Mouse (Mus musculus) spleen, adult 18-20 months (tissue): ENCODE measurements around the gene 3110082J24Rik.

Source experiments
- DNase-seq, 2 experiments: peaks; one replicate each; pipeline ENCODE4 v3.0.0; 2022; ENCODE audit warnings: mixed read lengths in 2 of 2

Gene 3110082J24Rik

DNA sequence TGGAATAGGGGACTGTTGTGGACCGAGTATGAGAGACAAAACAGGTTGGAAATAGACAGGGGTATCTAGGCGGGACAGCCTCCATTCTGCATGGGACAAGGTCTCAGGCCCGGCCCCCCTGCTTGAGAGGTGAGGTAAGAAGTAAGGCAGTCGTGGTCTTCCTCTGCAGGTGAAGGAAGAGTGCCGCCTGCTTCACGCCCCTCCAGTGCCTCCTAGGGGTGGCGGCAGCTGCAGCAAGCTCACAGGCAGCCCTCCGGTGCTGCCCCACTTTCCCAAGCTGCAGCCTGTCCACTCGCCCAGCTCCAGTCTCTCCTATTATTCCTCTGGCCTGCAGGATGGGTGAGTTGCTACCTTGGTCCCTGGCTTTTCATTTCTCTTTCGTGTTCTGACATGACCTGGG is 9.8 kb upstream of the 3110082J24Rik start:
- no peak for DNase-seq

DNA sequence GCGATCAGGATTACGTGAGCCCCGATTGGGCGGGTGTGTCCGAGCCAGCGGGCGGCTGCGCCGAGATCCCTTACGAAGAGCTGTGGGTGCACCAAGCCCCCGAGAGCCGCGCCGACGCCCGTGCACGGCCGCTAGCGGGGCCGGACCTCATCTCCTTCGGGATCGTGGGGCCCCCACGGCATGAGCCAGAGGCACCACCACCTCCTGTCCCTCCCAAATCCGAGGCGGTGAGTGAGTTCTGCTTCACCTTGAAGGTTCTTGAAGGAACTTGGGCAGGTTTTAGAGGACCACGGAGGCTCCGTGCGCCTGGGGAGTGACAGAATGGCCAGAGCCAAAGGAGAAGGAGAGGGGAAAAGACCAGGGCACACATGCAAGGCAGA is 8.9 kb upstream of the 3110082J24Rik start:
- DNase-seq = no peak

DNA sequence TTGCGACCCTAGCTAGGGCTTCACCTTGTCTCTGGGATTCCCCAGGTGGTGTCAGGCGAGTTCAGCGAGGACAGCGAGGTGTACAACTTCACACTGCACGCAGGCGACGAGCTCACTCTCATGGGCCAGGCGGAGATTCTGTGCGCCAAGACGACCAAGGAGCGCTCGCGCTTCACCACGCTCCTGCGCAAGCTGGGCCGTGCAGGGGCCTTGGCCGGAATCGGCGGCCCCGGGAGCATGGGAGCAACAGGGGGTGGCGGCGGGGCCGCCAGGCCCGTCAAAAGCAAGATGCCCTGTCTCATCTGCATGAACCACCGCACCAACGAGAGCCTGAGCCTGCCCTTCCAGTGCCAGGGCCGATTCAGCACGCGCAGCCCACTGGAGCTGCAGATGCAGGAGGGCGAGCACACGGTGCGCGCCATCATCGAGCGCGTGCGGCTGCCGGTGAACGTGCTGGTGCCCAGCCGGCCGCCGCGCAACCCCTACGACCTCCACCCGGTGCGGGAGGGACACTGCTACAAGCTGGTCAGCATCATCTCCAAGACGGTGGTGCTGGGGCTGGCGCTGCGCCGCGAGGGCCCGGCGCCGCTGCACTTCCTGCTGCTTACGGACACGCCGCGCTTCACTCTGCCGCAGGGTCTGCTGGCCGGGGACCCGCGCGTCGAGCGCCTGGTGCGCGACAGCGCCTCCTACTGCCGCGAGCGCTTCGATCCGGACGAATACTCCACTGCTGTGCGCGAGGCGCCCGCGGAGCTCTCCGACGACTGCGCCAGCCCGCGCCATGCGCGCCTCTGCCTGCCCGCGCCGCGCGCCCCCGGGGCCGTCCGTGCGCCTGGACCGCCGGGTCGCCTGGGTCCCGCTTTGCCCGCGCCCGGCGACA is 8.2 kb upstream of the 3110082J24Rik start:
- DNase-seq = peak in 1 of 2 experiments; percentile 48

DNA sequence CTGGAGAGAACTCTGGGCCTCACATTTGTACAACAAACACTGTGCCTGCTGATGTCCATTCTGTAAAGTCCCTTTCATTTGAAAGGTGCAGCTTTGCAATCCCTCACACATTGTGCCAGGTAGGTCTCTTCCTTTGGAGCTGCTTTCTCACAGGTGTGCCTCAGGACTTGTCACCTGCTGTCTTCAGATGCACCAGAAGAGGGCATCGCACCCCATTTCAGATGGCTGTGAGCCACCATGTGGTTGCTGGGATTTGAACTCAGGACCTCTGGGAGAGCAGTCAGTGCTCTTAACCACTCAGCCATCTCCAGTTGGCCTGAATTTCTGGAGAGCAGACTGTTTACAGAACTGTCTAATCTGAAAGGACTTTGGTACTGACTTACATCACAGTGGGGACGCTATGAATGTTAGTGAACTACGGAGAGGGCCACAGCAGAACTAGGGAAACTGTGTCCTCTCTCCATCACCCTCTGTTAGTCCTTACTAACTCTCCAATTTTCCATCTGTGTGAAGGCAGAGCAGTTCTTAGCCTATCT is 6.7 kb upstream of the 3110082J24Rik start:
- no peak for DNase-seq

DNA sequence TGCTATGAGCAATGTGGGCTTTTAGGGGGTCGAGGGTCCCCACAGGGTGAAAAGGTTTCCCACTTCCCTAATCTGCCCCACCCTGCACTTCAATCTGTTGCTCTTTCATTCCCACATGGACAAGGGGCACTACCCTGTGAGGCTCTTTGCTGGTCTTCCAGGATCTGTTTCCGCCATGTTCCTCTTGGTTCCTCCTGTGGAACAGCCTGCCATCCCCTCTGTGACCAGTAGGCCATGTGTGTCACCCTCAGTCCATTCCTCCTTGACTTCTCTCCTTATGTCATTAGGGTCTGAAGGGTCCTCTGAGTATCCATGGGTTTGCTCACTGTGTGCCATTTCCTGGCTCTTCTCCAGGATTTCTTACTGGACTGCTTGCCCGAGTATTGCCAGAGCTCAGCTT is 5.9 kb upstream of the 3110082J24Rik start:
- no peak for DNase-seq

DNA sequence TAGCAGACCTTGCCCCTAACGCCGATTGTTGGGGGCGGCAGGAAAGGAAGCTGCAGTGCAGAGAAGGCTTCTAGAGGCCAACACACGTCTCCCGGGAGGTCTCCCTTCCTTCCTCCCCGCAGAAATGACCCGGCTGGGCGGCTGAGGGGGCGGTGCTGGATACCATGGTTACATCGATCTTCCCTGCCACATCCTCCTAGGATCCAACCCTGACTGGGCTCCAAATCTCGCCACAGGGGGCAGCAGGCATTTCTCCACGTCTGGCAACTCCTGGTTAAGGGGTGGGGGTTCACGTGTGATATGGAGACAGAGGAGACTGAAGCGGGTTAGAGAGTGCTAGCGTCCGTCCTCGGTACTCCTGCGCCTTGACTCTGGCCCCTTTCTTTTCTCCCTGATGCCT is 5.2 kb upstream of the 3110082J24Rik start:
- DNase-seq = no peak

DNA sequence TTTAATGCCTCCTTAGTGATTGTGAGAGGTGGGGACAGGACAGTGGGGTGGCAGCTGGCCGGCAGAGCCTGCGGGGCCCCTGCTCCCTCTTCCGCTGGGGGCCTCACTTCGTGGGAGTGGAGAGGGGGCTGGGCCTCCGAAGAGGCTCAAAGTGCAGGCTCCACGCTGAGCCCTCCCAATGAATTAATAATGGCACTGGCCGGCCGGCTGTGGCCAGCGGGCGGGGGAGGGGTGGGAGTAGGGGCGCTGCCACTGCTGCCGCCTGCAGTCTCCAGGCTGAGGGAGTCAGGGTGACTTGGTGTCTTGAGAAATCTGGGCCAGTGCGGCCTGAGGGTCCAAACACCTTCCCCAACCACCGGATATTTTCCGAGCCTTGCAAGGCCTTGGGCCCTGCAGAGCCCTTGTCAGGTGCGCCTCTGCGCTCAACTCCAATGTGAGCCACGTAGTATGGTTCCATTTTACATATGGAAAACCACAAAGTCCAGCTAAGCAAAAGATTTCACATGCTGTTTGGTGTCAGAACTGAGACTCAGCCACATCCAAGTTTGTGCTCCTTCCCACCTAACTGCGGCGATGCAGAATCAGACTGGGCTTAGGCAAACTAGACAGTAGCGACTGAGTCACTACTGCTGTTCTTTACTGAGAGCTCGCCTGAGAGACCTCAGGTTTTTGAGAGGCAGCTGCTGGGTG is 4.6 kb upstream of the 3110082J24Rik start:
- DNase-seq = no peak

DNA sequence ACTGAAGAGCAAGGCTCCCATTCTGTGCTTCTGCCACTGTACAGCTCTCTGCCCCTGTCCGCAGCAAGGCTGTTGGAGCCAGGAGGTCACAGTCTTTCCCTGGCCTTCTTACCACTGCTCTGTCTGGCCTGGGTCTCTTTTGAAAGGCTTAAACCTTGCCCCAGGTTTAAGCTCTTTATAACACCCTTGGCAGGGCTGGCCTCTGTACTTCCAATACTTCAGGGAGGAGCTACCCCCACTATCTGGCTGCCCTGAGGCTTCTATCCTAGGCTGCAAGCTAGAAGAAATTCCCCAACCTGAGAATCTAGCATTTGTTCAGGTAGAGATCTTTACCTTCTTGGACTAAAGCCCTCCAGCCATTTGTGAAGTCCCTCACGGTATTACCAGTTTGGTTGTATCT is 4.0 kb upstream of the 3110082J24Rik start:
- DNase-seq = no peak

DNA sequence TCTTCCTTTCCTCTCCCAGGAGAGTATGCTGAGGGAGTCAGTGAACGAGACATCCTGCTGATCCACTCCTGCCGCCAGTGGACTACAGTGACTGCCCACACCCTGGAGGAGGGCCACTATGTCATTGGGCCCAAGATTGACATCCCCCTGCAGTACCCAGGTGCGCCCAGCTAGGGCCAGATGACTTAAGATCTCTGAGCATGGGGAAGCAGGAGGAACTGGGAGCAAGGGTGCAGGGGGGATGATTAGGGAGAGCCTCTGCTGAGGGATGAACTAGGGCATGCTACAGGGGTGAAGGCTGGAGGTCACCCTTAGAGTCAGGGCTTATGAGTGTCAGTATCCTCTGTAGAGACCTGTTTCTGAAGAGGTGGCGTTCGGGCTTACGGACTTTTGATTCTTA is 2.3 kb upstream of the 3110082J24Rik start:
- DNase-seq = no peak

DNA sequence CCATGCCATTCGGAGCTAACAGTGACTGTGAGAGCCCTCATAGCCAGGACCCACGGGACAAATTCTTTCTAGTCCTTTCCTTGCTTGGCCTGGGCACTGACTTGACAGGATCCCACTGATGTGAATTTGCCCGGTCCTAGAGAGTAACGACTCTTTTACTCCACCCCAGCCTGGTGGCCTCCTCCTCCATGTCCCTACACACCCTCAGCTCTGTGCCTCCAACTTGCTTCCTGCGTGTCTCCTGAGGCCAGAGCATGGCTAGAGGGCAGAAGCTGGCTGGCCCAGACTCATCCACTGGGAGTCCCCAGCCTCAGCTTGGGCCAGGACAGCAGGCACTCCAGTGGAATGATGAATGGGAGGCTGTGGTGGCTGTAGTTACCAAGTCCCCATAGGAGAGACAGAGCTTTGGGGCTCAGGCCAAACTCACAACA is 1.7 kb upstream of the 3110082J24Rik start:
- no peak for DNase-seq

DNA sequence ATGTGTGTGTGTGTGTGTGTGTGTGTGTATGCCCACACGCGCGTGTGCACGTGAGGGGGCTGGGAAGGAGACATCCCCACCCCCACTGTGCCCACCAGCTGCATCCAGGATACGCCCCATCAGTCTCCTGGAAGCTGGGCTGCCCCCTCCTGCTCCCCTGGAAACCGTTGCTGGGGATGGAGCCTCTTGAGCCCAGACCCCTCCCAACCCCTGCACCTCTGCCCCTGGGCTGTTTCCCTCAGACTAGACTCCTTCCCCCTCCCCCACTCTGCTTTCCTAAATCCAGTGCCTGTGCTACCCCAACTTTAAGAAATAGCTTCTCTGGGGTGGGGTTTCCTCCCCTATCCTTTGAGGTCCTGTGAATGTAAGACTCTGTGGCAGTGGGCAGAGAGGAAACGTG is 1.3 kb upstream of the 3110082J24Rik start:
- DNase-seq = no peak

DNA sequence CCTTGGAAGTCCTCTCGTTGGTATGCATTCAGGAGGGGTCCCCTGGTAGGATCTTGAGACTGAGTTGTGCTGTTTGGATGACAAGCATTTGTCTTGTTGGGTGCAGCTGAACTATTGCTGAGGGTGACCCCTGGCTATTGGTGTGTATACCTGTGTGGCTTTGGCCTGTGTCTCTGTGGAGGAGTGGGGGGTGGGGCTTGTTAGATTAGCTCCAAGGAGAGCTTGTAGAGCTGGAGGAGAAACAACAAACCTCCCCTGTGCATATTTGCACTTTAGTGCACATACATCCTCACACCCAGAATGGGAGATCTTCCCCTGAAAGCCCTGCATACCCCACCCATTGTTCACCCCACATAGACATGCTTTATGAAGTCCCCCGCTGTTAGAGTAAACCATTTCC is 870 bp upstream of the 3110082J24Rik start:
- no peak for DNase-seq

DNA sequence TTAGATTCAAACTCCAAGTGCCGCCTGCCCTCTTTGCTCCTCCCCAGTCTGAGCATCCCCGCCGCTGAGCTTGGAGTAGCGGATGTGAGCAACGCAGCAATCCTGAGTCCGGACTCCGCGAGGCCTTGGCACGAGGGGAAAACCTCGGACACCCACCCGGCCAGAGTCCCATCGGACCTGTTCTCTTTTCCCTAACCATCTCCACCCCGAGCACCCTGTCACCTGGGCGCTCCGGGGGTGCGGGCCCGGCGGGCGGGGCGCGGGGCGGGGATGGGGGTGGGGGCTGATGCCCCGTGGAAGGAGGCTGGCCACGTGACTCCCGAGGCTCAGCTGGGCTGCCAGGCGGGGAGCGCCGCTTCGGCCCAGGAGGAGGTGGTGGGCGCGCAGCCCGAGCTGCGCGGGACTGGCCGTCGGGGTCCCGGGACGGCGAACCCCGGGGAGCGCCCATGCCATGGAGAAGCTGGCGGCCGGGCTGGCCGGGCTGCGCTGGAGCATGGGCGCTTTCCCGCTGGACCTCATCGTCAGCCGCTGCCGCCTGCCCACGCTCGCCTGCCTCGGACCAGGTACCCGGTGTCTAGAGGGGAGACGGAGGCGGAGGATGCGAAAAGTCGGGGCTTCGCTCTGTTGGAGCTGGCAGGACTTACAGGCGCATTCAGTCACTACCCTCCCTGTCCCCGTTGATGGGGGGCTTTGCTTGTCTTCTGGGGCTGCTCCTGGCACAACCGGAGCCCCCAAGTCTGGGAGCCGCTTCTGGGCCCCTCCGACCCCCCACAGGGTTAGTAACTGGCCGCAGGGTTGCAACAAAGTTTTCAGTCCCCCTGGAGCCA is 832 bp downstream of the 3110082J24Rik start, which contains the start of gene Garem2:
Gene Garem2, plus strand, starts transcription at position 321 of the 827 bp plus-strand sequence.
- DNase-seq = no peak

DNA sequence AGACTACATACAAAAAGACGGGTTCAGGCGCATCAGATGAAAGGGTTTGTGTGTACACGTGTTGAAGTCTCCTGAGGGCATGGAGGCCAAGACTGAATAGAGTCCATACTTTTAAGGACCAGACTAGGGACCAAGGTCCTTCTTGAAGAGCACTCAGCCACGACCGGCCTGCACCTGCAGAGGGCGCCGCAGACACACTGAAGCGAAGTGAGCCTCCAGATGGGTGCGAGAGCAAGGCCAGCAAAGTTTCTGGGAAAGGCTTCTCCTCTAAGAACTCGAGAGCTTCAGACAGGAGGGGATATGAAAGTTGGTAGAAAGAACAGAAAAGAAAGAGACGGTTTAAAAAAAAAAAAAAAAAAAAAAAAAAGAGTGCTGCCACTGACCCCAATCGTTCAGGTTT is 1.5 kb downstream of the 3110082J24Rik start:
- DNase-seq = peak in 1 of 2 experiments; percentile 31

DNA sequence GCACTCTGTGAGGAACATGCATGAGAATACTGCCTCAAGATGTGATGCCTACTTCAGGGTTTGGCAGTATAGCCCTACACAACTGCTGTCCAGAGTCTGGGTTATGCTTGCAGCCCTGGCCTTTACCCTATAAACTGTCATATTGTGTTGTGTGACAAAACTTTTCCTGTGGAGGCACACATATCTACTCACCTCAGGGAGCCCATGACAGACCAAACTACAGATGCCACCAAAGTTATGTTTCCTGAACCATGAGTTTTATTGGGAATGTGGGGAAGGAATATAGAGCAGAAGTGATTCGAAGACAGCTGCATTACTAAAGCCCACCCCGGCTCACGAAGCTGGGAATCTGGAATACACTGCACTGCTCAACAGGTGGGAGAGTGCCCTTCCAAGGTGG is 2.5 kb downstream of the 3110082J24Rik start:
- DNase-seq = no peak

DNA sequence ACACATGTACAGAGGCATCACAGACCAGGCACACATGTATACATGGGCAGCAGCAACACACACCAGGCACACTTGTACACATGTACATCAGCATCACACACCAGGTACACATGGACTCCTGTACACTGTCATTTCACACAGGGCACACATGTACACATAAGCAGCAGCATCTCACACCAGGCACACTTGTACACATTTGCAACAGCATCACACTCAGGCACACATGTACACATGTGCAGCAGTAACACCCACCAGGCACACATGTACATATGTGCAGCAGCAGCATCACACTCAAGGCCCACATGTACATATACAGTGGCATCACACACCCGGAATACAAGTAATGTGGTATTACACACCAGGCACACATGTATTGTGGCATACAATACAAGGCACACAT is 7.6 kb downstream of the 3110082J24Rik start:
- DNase-seq = no peak

DNA sequence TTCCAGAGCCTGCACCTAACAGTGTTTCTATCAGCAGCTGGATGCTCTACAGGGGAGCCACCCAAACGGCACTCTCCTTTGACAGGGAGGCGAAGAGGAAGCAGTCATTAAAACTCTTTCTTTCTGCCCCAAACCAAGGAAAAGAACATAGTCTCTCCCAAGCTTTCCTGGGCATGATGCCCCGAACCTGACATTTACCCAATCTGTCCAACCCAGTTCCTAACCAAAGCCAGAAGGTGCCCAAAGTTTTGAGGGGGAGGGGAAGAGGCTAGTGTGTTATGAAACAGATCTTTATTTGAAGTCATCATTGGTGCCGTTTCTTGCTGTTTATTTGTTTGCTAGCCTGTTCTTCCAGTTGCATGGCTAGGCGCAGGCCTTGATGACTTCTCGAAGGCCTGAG is 10.2 kb downstream of the 3110082J24Rik start:
- no peak for DNase-seq

DNA sequence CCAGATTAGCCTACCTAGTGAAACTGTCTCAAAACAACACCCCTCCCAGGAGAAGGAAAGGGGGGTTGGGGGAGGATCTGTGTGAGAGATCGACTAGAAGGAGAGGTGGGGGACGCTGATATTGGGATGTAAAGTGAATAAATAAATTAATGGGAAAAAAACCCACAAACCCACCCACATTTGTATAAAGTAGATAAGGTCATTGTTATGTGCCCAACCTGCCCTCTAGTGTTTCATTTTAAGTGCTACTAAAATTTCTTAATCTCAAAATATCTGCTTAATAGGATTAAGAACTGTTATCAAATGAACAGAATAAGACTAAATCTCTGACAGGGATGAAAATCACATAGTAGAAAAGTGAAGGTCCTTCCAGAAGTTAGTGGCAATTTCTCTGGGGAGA is 11.5 kb downstream of the 3110082J24Rik start:
- no peak for DNase-seq

DNA sequence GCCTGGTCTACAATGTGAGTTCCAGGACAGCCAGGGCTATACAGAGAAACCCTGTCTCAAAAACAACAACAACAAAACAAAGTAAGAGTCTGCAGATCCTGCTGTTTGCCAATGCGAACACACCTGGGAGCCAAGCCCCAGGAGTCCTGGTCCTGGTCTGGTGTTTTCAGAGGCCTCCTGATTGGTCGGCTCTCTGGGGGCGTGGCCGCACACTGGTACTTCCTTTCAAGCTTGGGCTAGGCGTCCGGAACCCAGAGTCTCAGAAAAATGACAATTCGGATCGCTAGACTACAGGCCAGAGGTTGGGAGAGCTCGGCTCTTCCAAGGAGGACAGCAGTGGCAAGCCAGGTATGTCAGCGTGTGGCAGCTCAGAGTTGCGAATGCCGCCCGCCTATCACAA is 13.2 kb downstream of the 3110082J24Rik start:
- DNase-seq = no peak

DNA sequence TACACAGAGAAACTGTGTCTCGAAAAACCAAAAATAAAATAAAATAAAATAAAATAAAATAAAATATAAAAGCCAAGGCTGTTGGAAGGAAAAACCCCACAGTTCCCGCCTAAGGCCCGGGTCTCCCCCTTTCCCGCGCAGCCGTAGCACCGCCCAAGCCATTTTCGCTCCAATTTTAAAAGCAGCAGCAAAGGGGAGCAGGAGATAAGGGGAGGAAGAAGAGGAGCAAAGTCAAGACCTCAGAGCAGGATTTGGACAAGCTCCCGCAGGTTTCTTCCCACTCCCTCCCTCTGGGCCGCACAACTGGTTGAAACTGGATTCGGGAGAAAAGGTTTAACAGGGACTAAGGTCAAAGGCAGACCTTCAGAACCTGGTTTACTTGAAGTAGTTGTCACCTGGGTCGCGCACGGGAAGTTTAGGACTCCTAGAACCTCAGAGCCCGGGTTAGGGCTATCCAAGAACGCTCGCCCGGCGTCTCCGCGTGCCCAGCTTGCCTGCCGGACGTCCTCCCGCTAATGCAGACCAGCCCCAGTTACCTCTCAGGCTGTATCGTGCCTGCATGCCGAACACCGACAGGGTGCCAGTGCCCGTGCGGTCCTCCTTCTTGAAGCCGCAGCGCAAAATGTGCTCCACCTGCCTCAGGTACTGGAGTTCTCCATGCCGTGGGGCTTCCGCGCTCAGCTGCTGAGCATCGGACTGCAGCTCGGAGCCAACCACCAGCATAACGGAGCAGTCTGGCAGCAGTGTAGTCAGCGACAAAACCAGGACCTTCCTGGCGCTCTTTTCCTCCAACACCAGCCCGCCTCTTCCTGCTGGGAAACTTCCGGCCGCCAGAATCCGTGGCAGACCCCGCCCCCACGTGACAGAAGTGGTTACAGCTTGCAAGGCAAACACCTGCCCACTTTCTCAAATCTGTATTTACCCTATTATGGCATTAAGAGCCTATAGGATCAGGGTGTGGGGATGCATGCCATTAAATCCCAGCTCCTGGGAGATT is 32.8 kb downstream of the 3110082J24Rik start, which contains the start of gene Tyms:
Gene Tyms, minus strand, starts transcription at position 793 of the 997 bp plus-strand sequence.
- DNase-seq = peak; percentile 27 to 50

DNA sequence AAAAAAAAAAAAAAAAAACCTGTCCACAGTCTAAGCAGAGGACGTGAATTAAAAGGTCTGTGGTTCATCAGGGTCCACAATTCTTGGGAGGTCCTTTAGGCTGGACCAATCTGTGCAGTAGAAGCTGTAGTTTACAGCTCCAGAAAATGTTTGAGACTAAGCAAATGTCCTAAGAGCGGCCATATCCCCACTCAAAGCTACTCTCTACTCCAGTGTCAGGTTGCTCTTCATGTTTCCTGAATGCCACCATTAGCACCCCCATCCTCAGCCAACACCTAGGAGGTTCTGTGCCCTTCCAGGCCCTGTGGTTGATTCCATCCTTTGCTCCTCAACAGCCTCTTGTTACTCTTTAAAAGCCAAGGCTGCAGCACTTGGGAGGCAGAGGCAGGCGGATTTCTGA is 33.5 kb downstream of the 3110082J24Rik start:
- DNase-seq = no peak

DNA sequence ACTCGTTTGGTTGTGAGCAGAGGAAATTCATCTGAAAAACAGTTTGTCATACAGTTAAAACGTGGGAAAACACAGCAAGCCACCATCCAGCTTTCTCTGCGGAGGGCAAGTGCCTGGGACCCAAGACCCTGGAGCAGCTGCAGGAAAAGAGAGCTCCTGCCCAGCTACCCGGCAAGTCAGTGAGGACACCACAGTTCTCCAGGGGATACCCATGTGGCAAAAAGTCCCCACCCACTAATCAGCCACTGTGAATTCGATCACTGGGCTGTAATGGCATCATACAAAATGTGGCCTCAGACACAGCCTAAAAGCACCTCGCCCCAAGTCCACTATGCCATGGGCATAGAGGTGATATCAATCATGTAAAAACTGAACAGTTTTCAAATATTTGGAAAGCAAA is 34.2 kb downstream of the 3110082J24Rik start:
- DNase-seq = no peak
